Mouse (Mus musculus) limb, embryonic 13.5 days (tissue): ENCODE data around the gene Slc1a5. TPM values are rescaled to one million over a fixed set of nuclear protein-coding genes. Genes with fewer than 3 reads are reported as not detected.
A peak's percentile ranks its signal among the peaks of the same experiment; 100 is the strongest.

Experiments used
- ATAC-seq: fragments of 200-750 bp; cut with Nextera tagmentation; 2 replicates; pipeline ENCODE4 v1.8.0; 2017; ENCODE audit warnings: low read depth, moderate number of reproducible peaks, moderate TSS enrichment; ENCODE audit not compliant: low FRiP score
- H3K27ac ChIP-seq: fragments of 300-500 bp; sonication (generic); 2 replicates; pipeline ENCODE4 v1.5.1; 2015; ENCODE audit warnings: inconsistent platforms, mild to moderate bottlenecking, moderate library complexity
- H3K27me3 ChIP-seq: fragments of 300-500 bp; sonication (generic); 2 replicates; pipeline ENCODE4 v1.6.1; 2015; ENCODE audit warnings: mild to moderate bottlenecking, inconsistent platforms
- H3K36me3 ChIP-seq: fragments of 300-500 bp; sonication (generic); 2 replicates; pipeline ENCODE4 v1.6.1; 2015; ENCODE audit warnings: inconsistent platforms, mild to moderate bottlenecking, moderate library complexity
- H3K4me1 ChIP-seq: fragments of 300-500 bp; sonication (generic); 2 replicates; pipeline ENCODE4 v1.6.1; 2015; ENCODE audit warnings: inconsistent platforms
- H3K4me2 ChIP-seq: fragments of 300-500 bp; sonication (generic); replicated peaks from 2 replicates; pipeline ENCODE4 v1.6.1; 2015; ENCODE audit warnings: inconsistent platforms, mild to moderate bottlenecking, moderate library complexity
- H3K4me3 ChIP-seq: fragments of 300-500 bp; sonication (generic); 2 replicates; pipeline ENCODE4 v1.5.1; 2015; ENCODE audit warnings: moderate library complexity, mild to moderate bottlenecking, inconsistent platforms
- H3K9ac ChIP-seq: fragments of 300-500 bp; sonication (generic); 2 replicates; pipeline ENCODE4 v1.6.1; 2015; ENCODE audit warnings: mild to moderate bottlenecking, inconsistent platforms
- H3K9me3 ChIP-seq: fragments of 300-500 bp; sonication (generic); 2 replicates; pipeline ENCODE4 v1.6.1; 2016; ENCODE audit warnings: inconsistent platforms
- WGBS: fragments of 180-500 bp; shearing (Covaris S2); methylation state at CpG from one replicate; pipeline ENCODE4 v1.1.7; 2015; 5-methylcytosine and 5-hydroxymethylcytosine counted together
- polyA plus RNA-seq: library from polyadenylated mRNA; unstranded; fragments of >200 nt; fragmentation: Nextera tagmentation; extraction: Ambion mirVana; gene quantifications from 2 replicates; pipeline ENCODE4 v1.2.1, GENCODE M21; 2015

Slc1a5 gene
- polyA plus RNA-seq, 1 experiment from 2014 or later = 33.1 TPM

- peak overlapping the region; percentile 86 for H3K27ac ChIP-seq
- peak overlapping the region; percentile 89 for H3K9ac ChIP-seq
- H3K4me3 ChIP-seq = peak overlapping the region; percentile 68
- 1% methylated on average over 33 of the region's 33 CpGs for WGBS
- no peaks in the 10 kb centered on the region for H3K27me3 ChIP-seq
- no peaks in the 10 kb centered on the region for H3K9me3 ChIP-seq
- peak; percentile 24; the same call in 1 of the 2 replicates for ATAC-seq
- H3K4me1 ChIP-seq = peaks cover 28% of the 10 kb centered on the region
- peaks cover 55% of the 10 kb centered on the region for H3K36me3 ChIP-seq
- H3K4me2 ChIP-seq = peak overlapping the region; percentile 98
These were observed 62.5 kb downstream of the Slc1a5 start for GRCm38 (mm10) chr7:16843441-16844171.

DNA sequence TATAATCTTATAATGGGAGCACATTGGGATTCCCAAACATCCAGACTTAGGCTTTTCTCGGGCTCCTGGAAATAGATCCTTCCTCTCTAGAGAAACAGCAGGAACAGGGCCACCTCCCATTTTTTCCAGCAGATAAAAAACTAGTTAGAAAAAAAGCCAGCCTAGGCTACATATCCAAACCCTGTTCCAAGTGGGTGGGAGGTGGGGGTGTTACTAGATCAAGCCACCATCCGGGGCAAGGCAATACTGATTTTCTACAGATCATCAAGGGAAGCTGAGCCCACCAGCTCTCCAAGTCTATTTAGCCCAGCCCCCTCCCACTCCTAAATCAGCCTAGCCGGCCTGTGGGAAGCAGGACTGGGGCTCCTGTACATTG, 63.5 kb downstream of the Slc1a5 start:
- Histone ChIP-seq H3K4me1 (peaks cover 28% of the 10 kb centered on the region), H3K27ac (peak overlapping the region; percentile 79), H3K9me3 (no peaks in the 10 kb centered on the region), H3K9ac (peak overlapping the region; percentile 89), H3K36me3 (peaks cover 55% of the 10 kb centered on the region), H3K4me2 (peak overlapping the region; percentile 98), H3K27me3 (no peaks in the 10 kb centered on the region), H3K4me3 (peak overlapping the region; percentile 68)
- 34% methylated on average over 3 of the region's 3 CpGs for WGBS
- no peak for ATAC-seq

DNA sequence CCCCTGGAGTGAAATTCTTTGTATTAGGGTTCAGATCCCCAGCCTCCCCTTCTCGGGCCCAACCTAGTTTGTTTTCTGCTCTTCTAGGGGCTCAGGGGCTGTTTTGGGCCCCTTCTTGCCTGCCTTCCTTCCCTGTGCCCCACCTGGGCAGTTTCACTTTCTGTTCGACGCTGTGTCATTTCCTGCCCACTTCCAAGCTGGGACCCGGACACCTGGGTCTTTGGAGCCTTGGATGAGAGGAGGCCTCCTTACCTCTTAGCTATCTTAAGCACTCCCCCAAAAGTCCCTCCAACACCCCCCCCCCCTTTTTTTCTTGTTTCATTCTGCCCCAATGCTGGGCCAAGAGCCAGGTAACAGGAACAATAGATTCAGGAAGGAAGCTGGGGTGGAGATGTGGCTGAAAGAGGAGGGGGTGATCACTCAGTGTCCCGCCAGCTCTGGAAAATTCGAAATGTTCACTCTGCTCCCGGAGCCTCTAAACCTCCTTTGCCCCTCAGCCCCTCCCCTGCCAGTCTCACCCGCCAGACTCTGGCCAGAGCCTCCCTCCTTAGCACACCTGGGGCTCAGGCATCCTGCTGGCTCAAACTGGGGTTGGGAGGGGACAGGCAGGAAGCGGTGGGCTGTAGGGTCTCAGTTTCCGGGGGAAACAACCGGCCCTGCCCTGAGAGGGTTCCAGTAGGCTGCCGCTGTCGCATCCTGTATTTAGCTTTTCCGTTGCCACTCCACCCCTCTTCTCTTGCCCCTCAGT, 64.1 kb downstream of the Slc1a5 start:
- no peak for ATAC-seq
- WGBS = 20% methylated on average over 14 of the region's 14 CpGs
- H3K27me3 ChIP-seq = no peaks in the 10 kb centered on the region
- no peaks in the 10 kb centered on the region for H3K9me3 ChIP-seq
- peak overlapping the region; percentile 89 for H3K9ac ChIP-seq
- peaks cover 28% of the 10 kb centered on the region for H3K4me1 ChIP-seq
- peaks cover 55% of the 10 kb centered on the region for H3K36me3 ChIP-seq
- H3K27ac ChIP-seq = peak overlapping the region; percentile 79
- peak overlapping the region; percentile 68 for H3K4me3 ChIP-seq
- peak overlapping the region; percentile 98 for H3K4me2 ChIP-seq

DNA sequence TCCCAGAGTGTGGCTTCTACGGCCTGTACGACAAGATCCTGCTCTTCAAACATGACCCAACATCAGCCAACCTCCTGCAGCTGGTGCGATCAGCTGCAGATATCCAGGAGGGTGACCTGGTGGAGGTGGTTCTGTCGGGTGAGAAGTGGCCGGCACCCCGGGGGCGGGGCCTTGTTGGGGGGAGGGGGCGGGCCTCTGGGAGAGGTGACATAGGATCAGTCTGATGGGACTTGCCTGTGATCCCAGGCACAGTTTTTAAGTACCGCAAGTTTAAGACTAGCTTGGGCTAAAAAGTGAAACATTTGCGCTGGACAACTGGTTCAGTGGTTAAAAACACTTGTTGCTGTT, 64.7 kb downstream of the Slc1a5 start:
- peaks cover 28% of the 10 kb centered on the region for H3K4me1 ChIP-seq
- H3K27ac ChIP-seq = peak overlapping the region; percentile 79
- H3K4me2 ChIP-seq = peak overlapping the region; percentile 98
- H3K4me3 ChIP-seq = peak overlapping the region; percentile 68
- WGBS = 29% methylated on average over 10 of the region's 10 CpGs
- H3K27me3 ChIP-seq = no peaks in the 10 kb centered on the region
- no peak for ATAC-seq
- H3K36me3 ChIP-seq = peaks cover 55% of the 10 kb centered on the region
- peak overlapping the region; percentile 89 for H3K9ac ChIP-seq
- no peaks in the 10 kb centered on the region for H3K9me3 ChIP-seq

DNA sequence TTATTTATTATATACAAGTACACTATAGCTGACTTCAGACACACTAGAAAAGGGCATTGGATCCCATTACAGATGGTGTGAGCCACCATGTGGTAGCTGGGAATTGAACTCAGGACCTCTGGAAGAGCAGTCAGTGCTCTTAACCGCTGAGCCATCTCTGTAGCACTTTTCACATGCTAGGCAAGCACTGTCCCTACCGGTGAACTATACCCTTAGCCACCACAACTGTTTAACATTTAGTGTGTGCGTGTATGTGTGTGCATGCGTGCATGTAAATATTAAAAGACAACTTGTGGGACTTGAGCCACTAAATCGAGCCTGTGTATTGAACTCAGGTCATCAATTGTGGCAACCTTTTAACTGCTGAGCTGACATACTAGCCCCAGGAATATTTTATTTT, 65.6 kb downstream of the Slc1a5 start:
- Histone ChIP-seq H3K4me3 (no peak overlapping the region), H3K36me3 (peaks cover 52% of the 10 kb centered on the region), H3K27ac (no peak overlapping the region), H3K4me2 (no peak overlapping the region), H3K4me1 (peaks cover 28% of the 10 kb centered on the region), H3K27me3 (no peaks in the 10 kb centered on the region), H3K9me3 (no peaks in the 10 kb centered on the region), H3K9ac (no peak overlapping the region)
- WGBS = 94% methylated on average over 5 of the region's 5 CpGs
- ATAC-seq = no peak

GRCm38 (mm10) chr7:16847507-16847906, 66.4 kb downstream of the Slc1a5 start:
- no peak overlapping the region for H3K27ac ChIP-seq
- no peaks in the 10 kb centered on the region for H3K9me3 ChIP-seq
- no peak for ATAC-seq
- WGBS = 84% methylated on average over 19 of the region's 19 CpGs
- peaks cover 24% of the 10 kb centered on the region for H3K4me1 ChIP-seq
- peaks cover 60% of the 10 kb centered on the region for H3K36me3 ChIP-seq
- no peak overlapping the region for H3K4me3 ChIP-seq
- H3K9ac ChIP-seq = no peak overlapping the region
- no peaks in the 10 kb centered on the region for H3K27me3 ChIP-seq
- H3K4me2 ChIP-seq = no peak overlapping the region

Other genes with a start within 250 kb of the Slc1a5 start
- gene Arhgap35, start 166.3 kb upstream of the Slc1a5 start, polyA plus RNA-seq = 21.3 and 23.6 TPM in 2 replicates
- not detected in 2 replicates for gene Ceacam15, start 105.6 kb upstream of the Slc1a5 start, polyA plus RNA-seq
- gene Ceacam9, start 59.4 kb upstream of the Slc1a5 start, polyA plus RNA-seq = not detected in 2 replicates
- gene Ap2s1, start 42.9 kb upstream of the Slc1a5 start, polyA plus RNA-seq = 243 and 265 TPM in 2 replicates
- 117 and 124 TPM in 2 replicates for gene Strn4, start 34.5 kb downstream of the Slc1a5 start, polyA plus RNA-seq
- gene Fkrp, start 35.4 kb downstream of the Slc1a5 start, polyA plus RNA-seq = 32.4 and 33.3 TPM in 2 replicates
- gene Prkd2, start 61.6 kb downstream of the Slc1a5 start, polyA plus RNA-seq = 20.8 and 20.9 TPM in 2 replicates
- gene Dact3, start 94.0 kb downstream of the Slc1a5 start, polyA plus RNA-seq = 5.1 and 6.1 TPM in 2 replicates
- 15.4 and 16.0 TPM in 2 replicates for gene Gng8, start 110.4 kb downstream of the Slc1a5 start, polyA plus RNA-seq
- gene Ptgir, start 125.2 kb downstream of the Slc1a5 start, polyA plus RNA-seq = 2.0 TPM in 2 replicates
- gene Calm3, start 142.8 kb downstream of the Slc1a5 start, polyA plus RNA-seq = 103 and 115 TPM in 2 replicates
- 22.7 and 23.4 TPM in 2 replicates for gene Pnmal2, start 163.3 kb downstream of the Slc1a5 start, polyA plus RNA-seq
- 1.00 and 1.0 TPM in 2 replicates for gene Pnmal1, start 178.3 kb downstream of the Slc1a5 start, polyA plus RNA-seq
- 0.27 and 0.31 TPM in 2 replicates for gene Gm42372, start 201.7 kb downstream of the Slc1a5 start, polyA plus RNA-seq
- 33.0 and 33.1 TPM in 2 replicates for gene Ccdc8, start 211.4 kb downstream of the Slc1a5 start, polyA plus RNA-seq
- gene Ppp5c, start 246.6 kb downstream of the Slc1a5 start, polyA plus RNA-seq = 115 and 118 TPM in 2 replicates